8 mouse cellular contexts compared by ENCODE assay signal in genomic region chr8:107048061-107048941, GRCm38 (mm10). TPM values are rescaled to one million over a fixed set of nuclear protein-coding genes. Genes with fewer than 3 reads are reported as not detected.
DNase-seq lines count a peak whose midpoint lies in the region; ATAC-seq lines count a peak whose summit lies in the region.

Gene Pdf (minus strand): TSS chr8:107048614.

- under 1% methylated on average over 87 of the region's 87 CpGs for WGBS in forebrain, embryonic 10.5 days
- under 1% methylated on average over 87 of the region's 87 CpGs for WGBS in heart, embryonic 14.5 days
- WGBS in liver, embryonic 12.5 days (ENCODE audit: insufficient replicate concordance), result under 1% methylated on average over 87 of the region's 87 CpGs
- under 1% methylated on average over 86 of the region's 87 CpGs for WGBS in stomach, embryonic 14.5 days

- ATAC-seq in heart, embryonic 14.5 days (ENCODE audit: insufficient number of reproducible peaks, insufficient read depth, low FRiP score, low read depth), result peak; percentile 74
- peak; percentile 78 for ATAC-seq in liver, embryonic 12.5 days
- peak; percentile 81 for ATAC-seq in stomach, embryonic 14.5 days (ENCODE audit: insufficient number of reproducible peaks, insufficient read depth, low FRiP score, low read depth)

- H3K4me1 ChIP-seq in brown adipose tissue, adult 24 weeks (ENCODE audit: control insufficient read depth, insufficient read depth, insufficient read length, low read length), result peaks cover 4% of the 10 kb centered on the region; the same call in 1 of the 2 replicates
- H3K4me1 ChIP-seq in forebrain, embryonic 10.5 days, result peaks cover 23% of the 10 kb centered on the region
- peaks cover 3 to 19% of the 10 kb centered on the region in 2 experiments for H3K4me1 ChIP-seq in heart, embryonic 14.5 days (ENCODE audit: control insufficient read depth in 2 of 2, insufficient read depth in 2 of 2, low read length in 2 of 2)
- H3K4me1 ChIP-seq in liver, embryonic 12.5 days, result peaks cover 45% of the 10 kb centered on the region
- H3K4me1 ChIP-seq in stomach, embryonic 14.5 days (ENCODE audit: control insufficient read depth, insufficient read depth, low read length), result peaks cover 13% of the 10 kb centered on the region; the same call in 1 of the 2 replicates

- peak within 1 kb of the TSS; percentile 78 for H3K4me3 ChIP-seq in brown adipose tissue, adult 24 weeks (ENCODE audit: insufficient read depth, low read depth, low read length)
- H3K4me3 ChIP-seq in forebrain, embryonic 10.5 days, result peak within 1 kb of the TSS; percentile 87
- H3K4me3 ChIP-seq in heart, embryonic 14.5 days (ENCODE audit: control insufficient read depth in 1 of 2, insufficient read depth in 1 of 2, low read depth in 1 of 2, low read length in 2 of 2), result peak within 1 kb of the TSS; percentile 75 to 79
- H3K4me3 ChIP-seq in liver, embryonic 12.5 days, result peak within 1 kb of the TSS; percentile 80
- peak within 1 kb of the TSS; percentile 90 for H3K4me3 ChIP-seq in stomach, embryonic 14.5 days (ENCODE audit: low read depth, low read length)

- H3K36me3 ChIP-seq in forebrain, embryonic 10.5 days (replicated peaks), result peaks cover 93% of the 10 kb centered on the region
- H3K36me3 ChIP-seq in heart, embryonic 14.5 days (ENCODE audit: control insufficient read depth, insufficient read depth, low read length), result peaks cover 80% of the 10 kb centered on the region
- peaks cover 83% of the 10 kb centered on the region for H3K36me3 ChIP-seq in liver, embryonic 12.5 days
- H3K36me3 ChIP-seq in stomach, embryonic 14.5 days (ENCODE audit: control insufficient read depth, insufficient read depth, low read length), result peaks cover 67% of the 10 kb centered on the region

- H3K4me2 ChIP-seq in heart, embryonic 14.5 days (ENCODE audit: low read length), result peak within 1 kb of the TSS; percentile 83
- peak within 1 kb of the TSS; percentile 96 for H3K4me2 ChIP-seq in liver, embryonic 12.5 days
- H3K4me2 ChIP-seq in stomach, embryonic 14.5 days (replicated peaks; ENCODE audit: low read depth, low read length), result peak within 1 kb of the TSS; percentile 87

- peak within 1 kb of the TSS; percentile 46 for H3K27ac ChIP-seq in brown adipose tissue, adult 24 weeks (replicated peaks; ENCODE audit: low read depth, low read length)
- H3K27ac ChIP-seq in forebrain, embryonic 10.5 days, result peak within 1 kb of the TSS; percentile 96
- H3K27ac ChIP-seq in heart, embryonic 14.5 days (replicated peaks in 1 of 2; ENCODE audit: control insufficient read depth in 1 of 2, insufficient read depth in 1 of 2, low read depth in 2 of 2, low read length in 2 of 2), result peak within 1 kb of the TSS; percentile 86 to 96
- peak within 1 kb of the TSS; percentile 91 for H3K27ac ChIP-seq in liver, embryonic 12.5 days
- peak within 1 kb of the TSS; percentile 95 for H3K27ac ChIP-seq in stomach, embryonic 14.5 days (ENCODE audit: low read length)

- peaks cover 4% of the 10 kb centered on the region; the same call in 1 of the 2 replicates for H3K9me3 ChIP-seq in forebrain, embryonic 10.5 days
- no peaks in the 10 kb centered on the region for H3K9me3 ChIP-seq in heart, embryonic 14.5 days (ENCODE audit: control insufficient read depth, low read length)
- no peaks in the 10 kb centered on the region; the same call in 1 of the 2 replicates for H3K9me3 ChIP-seq in liver, embryonic 12.5 days (replicated peaks)
- H3K9me3 ChIP-seq in stomach, embryonic 14.5 days (ENCODE audit: control insufficient read depth, low read depth, low read length), result no peaks in the 10 kb centered on the region

- H3K27me3 ChIP-seq in forebrain, embryonic 10.5 days (ENCODE audit: poor library complexity, severe bottlenecking), result no peaks in the 10 kb centered on the region
- H3K27me3 ChIP-seq in heart, embryonic 14.5 days (ENCODE audit: control insufficient read depth, insufficient read depth, low read length), result no peaks in the 10 kb centered on the region
- H3K27me3 ChIP-seq in liver, embryonic 12.5 days (replicated peaks), result no peaks in the 10 kb centered on the region
- no peaks in the 10 kb centered on the region for H3K27me3 ChIP-seq in stomach, embryonic 14.5 days (ENCODE audit: control insufficient read depth, insufficient read depth, low read length)

- H3K9ac ChIP-seq in heart, embryonic 14.5 days (ENCODE audit: low read length), result peak within 1 kb of the TSS; percentile 90
- H3K9ac ChIP-seq in liver, embryonic 12.5 days, result peak within 1 kb of the TSS; percentile 87
- peak within 1 kb of the TSS; percentile 81 for H3K9ac ChIP-seq in stomach, embryonic 14.5 days (replicated peaks; ENCODE audit: low read depth, low read length)

- peak; percentile 86 for DNase-seq in CD4-positive, CD25-positive, alpha-beta regulatory T cell, adult 2 months (ENCODE audit: low read depth, low spot score)
- DNase-seq in forebrain, embryonic 10.5 days (ENCODE audit: extremely low spot score, low spot score), result peak; percentile 76
- peak; percentile 89 for DNase-seq in kidney, postnatal 14 days
- DNase-seq in natural killer cell, adult 2 months (ENCODE audit: low spot score in 2 of 2), result peak; percentile 57 to 72

RNA-seq across cellular contexts. Expression of gene Pdf, which starts in this region (rescaled TPM):
- 15.0 and 24.3 TPM in 2 replicates for polyA plus RNA-seq in brown adipose tissue, adult 24 weeks (2012; ENCODE audit: insufficient read depth, insufficient read length, missing spikeins)
- polyA plus RNA-seq in forebrain, embryonic 10.5 days (2016; fragmentation: Nextera tagmentation; extraction: Ambion mirVana), result 46.6 and 52.1 TPM in 2 replicates
- 46.1 and 47.4 TPM in 2 replicates for polyA plus RNA-seq in heart, embryonic 14.5 days (2014; fragmentation: Nextera tagmentation; extraction: Ambion mirVana)
- 30.1 and 35.4 TPM in 2 replicates for polyA plus RNA-seq in liver, embryonic 12.5 days (2016; fragmentation: Nextera tagmentation; extraction: Ambion mirVana)
- 38.8 and 40.4 TPM in 2 replicates for polyA plus RNA-seq in stomach, embryonic 14.5 days (2014; fragmentation: Nextera tagmentation; extraction: Ambion mirVana)

Comparison
In these comparisons a context has a peak if more than half of its experiments do, and no peak if none do; other contexts are left out.
1. Peak in every context shown above with its lines: DNase-seq, ATAC-seq, H3K4me3 ChIP-seq and H3K27ac ChIP-seq.
2. H3K27ac ChIP-seq: peak in every context shown above with its lines; median percentile 96 in forebrain, embryonic 10.5 days; 95 in stomach, embryonic 14.5 days; 91 in heart, embryonic 14.5 days; 91 in liver, embryonic 12.5 days; 46 in brown adipose tissue, adult 24 weeks.